Mouse (Mus musculus): ENCODE measurements around the gene Tspan32. TPM values are rescaled to one million over a fixed set of nuclear protein-coding genes. Genes with fewer than 3 reads are reported as not detected.

Tspan32 gene
- polyA plus RNA-seq (2016; fragmentation: Nextera tagmentation; extraction: Ambion mirVana), result 105 and 106 TPM in 2 replicates

DNA sequence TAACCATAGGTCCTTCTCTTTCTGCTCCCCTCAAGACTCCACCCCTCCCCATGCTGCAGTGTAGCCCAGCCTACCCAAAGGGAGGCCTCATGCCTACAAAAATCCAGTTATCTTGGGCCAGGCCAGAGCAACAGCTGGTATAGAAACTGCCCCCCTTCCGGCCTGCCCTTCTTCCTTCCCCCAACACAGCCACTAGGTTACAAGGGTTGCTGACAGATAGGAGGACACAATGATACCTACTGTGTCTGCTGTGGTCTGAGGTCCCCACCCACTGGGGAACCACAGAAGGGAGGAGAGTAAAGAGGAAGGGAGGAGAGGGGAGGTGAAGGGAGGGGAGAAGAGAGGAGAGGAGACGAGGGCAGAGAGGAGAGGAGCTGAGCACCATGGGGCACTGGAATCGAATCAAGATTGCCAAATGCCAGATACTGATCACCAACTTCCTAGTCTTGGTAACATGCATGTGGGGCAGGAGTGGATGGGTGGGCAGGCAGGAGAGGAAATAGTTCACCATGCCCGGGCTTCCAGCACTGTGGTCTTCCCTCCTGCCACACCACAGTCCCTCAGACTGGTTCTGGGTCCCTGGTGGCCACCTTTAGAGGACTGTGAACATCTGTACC lies at the start of gene Tspan32:
Tspan32 (plus strand) TSS at position 320 of the 617 bp plus-strand sequence.
- 18% methylated on average over 4 of the region's 4 CpGs for WGBS (ENCODE audit: insufficient replicate concordance)
- Histone ChIP-seq H3K27me3 (replicated peaks) (no peaks in the 10 kb centered on the region), H3K9me3 (replicated peaks) (no peaks in the 10 kb centered on the region), H3K36me3 (peaks cover 31% of the 10 kb centered on the region), H3K4me1 (peaks cover 80% of the 10 kb centered on the region), H3K4me2 (peak within 1 kb of the TSS; percentile 95), H3K4me3 (peak within 1 kb of the TSS; percentile 82), H3K27ac (peak within 1 kb of the TSS; percentile 100), H3K9ac (peak within 1 kb of the TSS; percentile 93)
- ATAC-seq, result peak; percentile 69

DNA sequence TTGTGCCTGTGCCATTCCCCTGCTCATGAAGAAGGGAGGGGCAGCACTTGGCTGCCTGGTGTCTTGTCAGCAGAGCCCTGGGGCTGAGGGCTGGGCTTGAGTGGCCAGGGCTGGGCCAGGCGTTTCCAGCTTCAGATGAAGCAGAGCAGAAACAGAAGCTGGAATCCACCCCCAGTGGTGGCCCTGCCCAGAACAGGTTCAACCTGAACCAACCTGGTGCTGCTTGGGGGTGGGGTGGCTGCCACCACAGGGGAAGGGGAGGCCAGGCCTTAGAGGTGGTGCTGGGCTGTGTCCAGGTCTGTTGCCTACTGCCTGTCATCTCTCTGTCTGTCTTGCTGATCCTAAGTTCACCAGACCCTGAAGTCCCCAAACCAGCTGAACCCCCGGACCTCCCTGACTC lies 48.8 kb upstream of the Tspan32 start:
- H3K4me3 ChIP-seq, result no peak overlapping the region
- WGBS (ENCODE audit: insufficient replicate concordance), result 44% methylated on average over 2 of the region's 2 CpGs
- no peak for ATAC-seq
- H3K4me2 ChIP-seq, result no peak overlapping the region
- no peaks in the 10 kb centered on the region for H3K36me3 ChIP-seq
- no peak overlapping the region for H3K27ac ChIP-seq
- no peak overlapping the region for H3K9ac ChIP-seq
- H3K9me3 ChIP-seq (replicated peaks), result no peaks in the 10 kb centered on the region; the same call in 1 of the 2 replicates
- H3K4me1 ChIP-seq, result no peaks in the 10 kb centered on the region
- peaks cover 17% of the 10 kb centered on the region for H3K27me3 ChIP-seq (replicated peaks)

DNA sequence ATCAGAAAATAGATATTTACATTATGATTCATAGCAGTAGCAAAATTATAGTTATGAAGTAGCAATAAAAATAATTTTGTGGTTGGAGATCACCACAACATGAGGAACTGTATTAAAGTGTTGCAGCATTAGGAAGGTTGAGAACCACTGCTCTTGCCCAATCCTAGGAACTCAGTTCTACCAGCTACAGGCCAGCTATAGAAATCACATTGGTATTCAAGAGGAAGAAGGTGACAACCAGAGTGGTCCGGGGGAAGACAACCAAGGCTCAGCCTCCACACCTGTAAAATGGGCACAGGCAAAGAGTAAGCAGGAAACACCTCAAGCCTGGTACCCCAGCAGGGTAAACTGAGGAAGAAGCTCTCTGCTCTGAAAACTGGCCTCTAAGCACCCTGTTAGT lies 46.0 kb upstream of the Tspan32 start:
- H3K4me3 ChIP-seq, result no peak overlapping the region
- peaks cover 44% of the 10 kb centered on the region for H3K27me3 ChIP-seq (replicated peaks)
- 78% methylated on average over 1 of the region's 1 CpGs for WGBS (ENCODE audit: insufficient replicate concordance)
- no peaks in the 10 kb centered on the region for H3K4me1 ChIP-seq
- H3K27ac ChIP-seq, result no peak overlapping the region
- H3K9me3 ChIP-seq (replicated peaks), result no peaks in the 10 kb centered on the region; the same call in 1 of the 2 replicates
- no peak for ATAC-seq
- no peak overlapping the region for H3K9ac ChIP-seq
- no peak overlapping the region for H3K4me2 ChIP-seq
- no peaks in the 10 kb centered on the region for H3K36me3 ChIP-seq

DNA sequence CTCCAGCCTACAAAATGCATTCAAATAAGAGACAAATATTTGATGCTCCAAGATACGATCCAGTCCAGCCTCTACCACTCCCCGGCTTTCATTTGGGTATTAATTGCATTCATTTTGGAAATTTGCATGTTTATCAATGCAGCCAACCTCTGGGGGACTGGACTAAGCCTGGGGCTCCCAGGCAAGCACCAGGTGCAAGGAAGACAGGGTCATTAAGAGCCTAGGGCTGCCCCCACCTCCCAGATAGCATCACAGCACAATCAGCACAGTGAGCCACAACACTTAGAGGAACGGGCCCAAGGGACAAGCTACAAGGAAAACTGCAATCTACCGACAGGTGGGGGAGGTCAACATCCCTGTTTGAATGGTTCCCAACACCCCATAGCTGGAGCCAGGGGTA lies 45.1 kb upstream of the Tspan32 start:
- Histone ChIP-seq H3K27me3 (replicated peaks) (peaks cover 54% of the 10 kb centered on the region), H3K9ac (no peak overlapping the region), H3K36me3 (no peaks in the 10 kb centered on the region), H3K4me1 (no peaks in the 10 kb centered on the region), H3K4me2 (no peak overlapping the region), H3K4me3 (no peak overlapping the region), H3K9me3 (replicated peaks) (no peaks in the 10 kb centered on the region; the same call in 1 of the 2 replicates), H3K27ac (no peak overlapping the region)
- no peak for ATAC-seq
- 57% methylated on average over 4 of the region's 4 CpGs for WGBS (ENCODE audit: insufficient replicate concordance)

DNA sequence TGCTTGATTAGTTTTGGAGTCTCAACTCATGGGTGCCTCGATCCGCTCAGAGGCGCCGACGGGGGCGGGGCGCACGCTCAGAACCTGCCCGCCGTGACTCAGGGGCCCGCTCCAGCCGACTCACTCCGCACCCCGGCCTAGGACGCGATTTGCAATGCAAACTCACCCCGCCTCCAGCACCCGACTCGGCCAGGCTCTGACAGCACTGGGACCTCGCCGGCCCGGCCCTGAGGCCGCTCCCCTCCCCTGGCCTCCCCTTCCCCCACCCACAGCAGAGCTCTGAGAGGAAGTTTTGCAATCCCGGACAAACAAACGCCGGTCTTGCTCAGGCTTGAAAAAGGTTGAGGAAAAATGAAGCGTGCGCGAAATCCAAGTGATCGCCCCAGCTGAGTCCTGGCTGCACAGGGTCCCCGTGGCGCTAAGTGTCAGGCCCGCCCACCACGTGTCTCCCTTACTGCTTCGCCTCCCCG lies 37.4 kb upstream of the Tspan32 start:
- Histone ChIP-seq H3K27me3 (replicated peaks) (peaks cover 99% of the 10 kb centered on the region), H3K27ac (peak overlapping the region; percentile 42), H3K9ac (no peak overlapping the region), H3K36me3 (no peaks in the 10 kb centered on the region), H3K9me3 (replicated peaks) (no peaks in the 10 kb centered on the region), H3K4me2 (peak overlapping the region; percentile 69), H3K4me3 (peak overlapping the region; percentile 35), H3K4me1 (peaks cover 18% of the 10 kb centered on the region)
- peak; percentile 72 for ATAC-seq
- under 1% methylated on average over 36 of the region's 36 CpGs for WGBS (ENCODE audit: insufficient replicate concordance)

DNA sequence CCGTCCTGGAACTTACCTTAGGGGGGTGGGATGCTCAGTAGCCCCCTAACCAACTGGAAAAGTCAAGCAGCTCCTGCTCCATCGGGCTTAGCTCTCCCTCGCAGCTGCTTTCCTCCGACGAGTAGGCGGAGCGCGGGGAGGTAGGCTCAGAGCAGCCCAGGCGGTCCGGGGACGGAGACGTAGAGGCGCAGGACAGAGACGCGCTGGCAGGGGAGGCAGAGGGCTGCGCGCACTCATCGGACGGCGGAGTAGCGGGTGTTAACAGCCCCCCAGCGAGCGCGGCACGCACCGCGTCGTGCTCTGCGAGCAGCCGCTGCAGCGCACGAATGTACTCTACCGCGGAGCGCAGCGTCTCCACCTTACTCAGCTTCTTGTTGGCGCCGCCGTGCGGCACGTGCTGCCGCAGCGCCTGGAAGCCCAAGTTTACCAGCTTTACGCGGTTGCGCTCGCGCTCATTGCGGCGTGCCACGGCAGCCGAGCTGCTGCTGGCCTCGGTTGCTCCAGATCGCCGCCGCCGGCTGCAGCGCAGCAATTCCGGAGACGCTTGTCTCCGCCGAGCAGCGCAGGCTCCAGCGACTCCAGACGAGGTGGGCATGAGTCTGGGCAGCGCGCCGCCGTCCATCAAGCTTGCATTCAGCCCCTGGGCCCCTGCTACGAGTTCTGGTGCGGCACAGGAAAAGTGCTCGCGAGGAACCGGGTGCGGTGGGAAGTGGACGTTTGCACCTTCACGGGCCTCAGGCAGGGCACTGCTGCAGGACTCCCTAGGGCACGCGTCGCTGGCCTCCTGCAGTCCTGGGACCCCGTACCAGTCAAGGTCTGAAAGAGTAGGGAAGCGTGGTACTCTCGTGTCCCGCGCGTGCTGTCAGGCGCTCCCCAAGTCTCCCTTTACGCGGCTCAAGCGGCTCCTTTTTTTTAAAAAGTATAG lies 36.7 kb upstream of the Tspan32 start:
- Histone ChIP-seq H3K27ac (peak overlapping the region; percentile 42), H3K9me3 (replicated peaks) (no peaks in the 10 kb centered on the region), H3K36me3 (no peaks in the 10 kb centered on the region), H3K4me2 (peak overlapping the region; percentile 69), H3K27me3 (replicated peaks) (peaks cover 94% of the 10 kb centered on the region), H3K9ac (no peak overlapping the region), H3K4me1 (peaks cover 18% of the 10 kb centered on the region), H3K4me3 (peak overlapping the region; percentile 35)
- under 1% methylated on average over 90 of the region's 90 CpGs for WGBS (ENCODE audit: insufficient replicate concordance)
- peak; percentile 26; the same call in 1 of the 2 replicates for ATAC-seq

DNA sequence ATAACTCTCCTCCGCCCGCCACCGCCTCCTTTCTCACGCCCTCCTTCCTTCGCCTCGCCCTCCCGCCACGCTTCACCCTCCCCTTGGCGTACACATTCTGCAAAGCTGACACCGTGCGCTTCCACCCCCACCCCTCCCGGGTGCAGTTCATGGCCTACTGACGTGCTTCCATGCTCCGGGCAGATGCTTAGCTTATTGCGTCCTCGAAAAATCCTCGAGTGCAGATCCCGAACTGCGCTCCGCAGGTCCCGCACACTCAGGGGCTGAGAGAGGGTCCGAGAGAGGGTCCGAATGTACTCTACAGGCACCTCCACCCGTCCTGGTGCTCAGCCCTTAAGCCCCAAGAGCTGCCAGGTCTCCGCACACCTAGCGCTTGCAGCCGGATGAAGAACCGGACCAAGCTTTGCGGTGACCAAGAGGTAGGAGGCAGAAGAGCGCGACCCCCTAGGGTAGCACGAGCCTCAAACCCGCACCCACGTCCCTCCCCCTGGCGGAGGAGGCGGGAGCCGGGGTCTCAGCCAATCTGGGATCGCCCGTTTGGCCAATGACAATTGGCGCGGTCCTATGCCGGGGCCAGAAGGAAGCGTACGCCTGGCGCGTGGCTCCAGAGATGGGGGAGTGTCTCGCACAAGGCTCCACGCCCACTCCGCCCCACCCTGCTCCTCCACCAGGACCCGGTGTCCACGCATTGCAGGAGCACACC lies 35.9 kb upstream of the Tspan32 start, which contains the start of gene Ascl2:
Ascl2 (minus strand) TSS at position 456 of the 703 bp plus-strand sequence.
- Histone ChIP-seq H3K27me3 (replicated peaks) (peaks cover 91% of the 10 kb centered on the region), H3K4me3 (peak within 1 kb of the TSS; percentile 35), H3K9me3 (replicated peaks) (no peaks in the 10 kb centered on the region), H3K4me2 (peak within 1 kb of the TSS; percentile 69), H3K9ac (no peak within 1 kb of the TSS), H3K27ac (no peak within 1 kb of the TSS; the same call in 1 of the 2 replicates), H3K36me3 (no peaks in the 10 kb centered on the region), H3K4me1 (peaks cover 18% of the 10 kb centered on the region)
- WGBS (ENCODE audit: insufficient replicate concordance), result 3% methylated on average over 51 of the region's 51 CpGs
- ATAC-seq, result peak; percentile 4; the same call in 1 of the 2 replicates

DNA sequence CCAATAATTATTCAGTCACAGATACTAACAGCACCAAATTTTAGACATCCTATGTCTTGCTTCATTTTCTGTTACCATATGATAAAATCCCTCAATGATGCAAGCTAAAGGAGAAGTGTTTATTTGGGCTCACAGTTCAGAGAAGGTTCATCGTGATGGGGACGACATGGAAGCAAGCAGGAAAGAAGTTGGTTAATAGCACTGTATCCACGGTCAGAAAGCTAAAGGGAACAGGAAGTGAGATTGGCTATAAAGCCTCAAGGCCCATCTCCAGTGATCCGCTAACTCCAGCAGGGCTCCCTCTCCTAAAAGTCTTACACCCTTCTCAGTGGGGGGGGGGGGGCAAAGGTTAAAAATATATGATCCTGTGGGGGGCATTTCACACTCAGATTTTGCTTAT lies 22.9 kb upstream of the Tspan32 start:
- peaks cover 12% of the 10 kb centered on the region; the same call in 1 of the 2 replicates for H3K4me1 ChIP-seq
- no peaks in the 10 kb centered on the region for H3K9me3 ChIP-seq (replicated peaks)
- H3K27ac ChIP-seq, result no peak overlapping the region
- H3K36me3 ChIP-seq, result no peaks in the 10 kb centered on the region
- no peak overlapping the region for H3K9ac ChIP-seq
- H3K4me3 ChIP-seq, result no peak overlapping the region
- no peak overlapping the region for H3K4me2 ChIP-seq
- H3K27me3 ChIP-seq (replicated peaks), result peaks cover 52% of the 10 kb centered on the region
- ATAC-seq, result no peak
- WGBS (ENCODE audit: insufficient replicate concordance), result 31% methylated on average over 4 of the region's 4 CpGs

DNA sequence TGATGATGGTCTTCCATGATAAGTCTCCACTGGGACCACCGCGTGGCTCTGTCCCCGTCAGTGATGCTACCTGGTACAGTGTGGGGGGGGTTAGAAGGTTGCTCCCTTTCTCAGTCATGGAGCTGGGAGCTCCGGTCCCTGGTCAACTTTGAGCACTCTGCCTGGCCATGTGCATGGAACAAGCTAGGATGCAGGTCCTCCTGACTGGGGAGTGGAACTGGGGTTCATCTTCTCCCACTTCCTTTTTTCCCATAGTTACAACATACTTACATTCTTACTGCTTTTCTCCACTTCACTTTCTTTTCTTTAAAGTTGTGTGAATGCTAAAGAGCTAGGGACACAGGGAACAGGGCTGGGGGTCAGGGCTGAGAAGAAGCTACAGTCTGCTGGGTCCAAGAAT lies 19.7 kb upstream of the Tspan32 start:
- Histone ChIP-seq H3K4me3 (no peak overlapping the region), H3K27ac (no peak overlapping the region), H3K9me3 (replicated peaks) (no peaks in the 10 kb centered on the region), H3K9ac (no peak overlapping the region), H3K4me2 (no peak overlapping the region), H3K27me3 (replicated peaks) (peaks cover 42% of the 10 kb centered on the region), H3K4me1 (peaks cover 39% of the 10 kb centered on the region), H3K36me3 (no peaks in the 10 kb centered on the region)
- ATAC-seq, result no peak
- WGBS (ENCODE audit: insufficient replicate concordance), result 84% methylated on average over 4 of the region's 4 CpGs

DNA sequence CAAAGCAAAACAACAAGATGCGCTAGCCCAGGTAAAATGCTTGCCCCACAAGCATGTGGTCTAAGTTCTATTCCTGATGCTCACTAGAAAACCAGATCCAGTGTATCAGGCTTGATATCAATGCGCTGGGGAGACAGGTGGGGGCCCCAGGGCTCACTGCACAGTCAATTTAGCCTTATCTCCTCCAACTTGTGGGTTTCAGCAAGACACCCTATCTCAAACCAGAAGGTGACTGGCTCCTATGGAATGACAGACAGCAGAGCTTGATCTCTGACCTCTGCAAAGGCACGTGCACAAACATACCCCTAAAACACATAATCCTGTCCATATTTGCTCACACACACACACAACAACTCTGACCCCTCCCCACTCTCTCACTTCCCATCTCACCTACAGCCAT lies 17.1 kb upstream of the Tspan32 start:
- peak overlapping the region; percentile 37 for H3K4me2 ChIP-seq
- no peak overlapping the region for H3K27ac ChIP-seq
- no peak overlapping the region for H3K4me3 ChIP-seq
- WGBS (ENCODE audit: insufficient replicate concordance), result 37% methylated on average over 3 of the region's 3 CpGs
- ATAC-seq, result peak; percentile 93
- H3K4me1 ChIP-seq, result peaks cover 39% of the 10 kb centered on the region
- no peak overlapping the region for H3K9ac ChIP-seq
- H3K9me3 ChIP-seq (replicated peaks), result no peaks in the 10 kb centered on the region
- peaks cover 51% of the 10 kb centered on the region for H3K27me3 ChIP-seq (replicated peaks)
- no peaks in the 10 kb centered on the region for H3K36me3 ChIP-seq

DNA sequence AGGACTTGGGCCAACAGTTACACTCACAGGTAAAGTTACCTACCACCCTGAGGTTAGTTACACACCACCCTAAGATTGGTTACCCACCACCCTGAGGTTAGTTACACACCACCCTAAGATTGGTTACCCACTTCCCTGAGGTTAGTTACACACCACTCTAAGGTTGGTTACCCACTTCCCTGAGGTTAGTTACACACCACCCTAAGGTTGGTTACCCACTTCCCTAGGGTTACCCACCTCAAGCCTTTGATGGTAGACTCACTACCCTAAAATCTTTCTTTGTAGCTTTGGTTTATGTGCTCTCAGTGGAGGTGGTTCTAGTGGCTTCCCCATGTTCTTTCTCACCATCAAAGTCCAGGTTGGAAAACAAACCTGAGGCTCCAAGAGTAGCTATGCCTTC lies 9.8 kb upstream of the Tspan32 start:
- Histone ChIP-seq H3K4me3 (no peak overlapping the region), H3K27ac (peak overlapping the region; percentile 89), H3K27me3 (replicated peaks) (peaks cover 16% of the 10 kb centered on the region; the same call in 1 of the 2 replicates), H3K4me2 (no peak overlapping the region), H3K9me3 (replicated peaks) (no peaks in the 10 kb centered on the region), H3K36me3 (no peaks in the 10 kb centered on the region), H3K9ac (no peak overlapping the region), H3K4me1 (peaks cover 43% of the 10 kb centered on the region)
- no peak for ATAC-seq

All from liver, embryonic 12.5 days (tissue).